Mouse (Mus musculus) neural tube, embryonic 13.5 days (tissue): ENCODE data around the gene Wdr5. TPM values are rescaled to one million over a fixed set of nuclear protein-coding genes. Genes with fewer than 3 reads are reported as not detected.
"Not testable (repeated sequence)": the region's sequence is repeated elsewhere in the genome, so short reads cannot be mapped to it uniquely, and the experiment has no call there.

Experiments used
- ATAC-seq: fragments of 200-750 bp; cut with Nextera tagmentation; 2 replicates; pipeline ENCODE4 v1.8.0; 2017; ENCODE audit warnings: low read depth, mild to moderate bottlenecking, moderate TSS enrichment, moderate library complexity
- H3K27ac ChIP-seq: fragments of 300-500 bp; sonication (generic); replicated peaks from 2 replicates; pipeline ENCODE4 v1.5.1; 2015; ENCODE audit warnings: moderate library complexity, mild to moderate bottlenecking, inconsistent platforms
- H3K27me3 ChIP-seq: fragments of 300-500 bp; sonication (generic); 2 replicates; pipeline ENCODE4 v1.6.1; 2015; ENCODE audit warnings: mild to moderate bottlenecking, inconsistent platforms
- H3K36me3 ChIP-seq: fragments of 300-500 bp; sonication (generic); 2 replicates; pipeline ENCODE4 v1.6.1; 2015; ENCODE audit warnings: mild to moderate bottlenecking, inconsistent platforms
- H3K4me1 ChIP-seq: fragments of 300-500 bp; sonication (generic); replicated peaks from 2 replicates; pipeline ENCODE4 v1.6.1; 2015; ENCODE audit warnings: inconsistent platforms
- H3K4me2 ChIP-seq: fragments of 300-500 bp; sonication (generic); 2 replicates; pipeline ENCODE4 v1.6.1; 2015; ENCODE audit warnings: inconsistent platforms, mild to moderate bottlenecking, moderate library complexity
- H3K4me3 ChIP-seq: fragments of 300-500 bp; sonication (generic); 2 replicates; pipeline ENCODE4 v1.5.1; 2015; ENCODE audit warnings: mild to moderate bottlenecking, inconsistent platforms
- H3K9ac ChIP-seq: fragments of 300-500 bp; sonication (generic); 2 replicates; pipeline ENCODE4 v1.6.1; 2015; ENCODE audit warnings: moderate library complexity, mild to moderate bottlenecking, inconsistent platforms
- H3K9me3 ChIP-seq: fragments of 300-500 bp; sonication (generic); 2 replicates; pipeline ENCODE4 v1.6.1; 2016; ENCODE audit warnings: inconsistent platforms
- WGBS: fragments of 180-500 bp; shearing (Covaris S2); methylation state at CpG from one replicate; pipeline ENCODE4 v1.1.7; 2015; 5-methylcytosine and 5-hydroxymethylcytosine counted together
- polyA plus RNA-seq: library from polyadenylated mRNA; unstranded; fragments of >200 nt; fragmentation: Nextera tagmentation; extraction: Ambion mirVana; gene quantifications from 2 replicates; pipeline ENCODE4 v1.2.1, GENCODE M21; 2015

Gene Wdr5
- polyA plus RNA-seq, 1 experiment from 2014 or later = 36.6 TPM

GRCm38 (mm10) chr2:27541225-27541624 lies 26.3 kb downstream of the Wdr5 start:
- WGBS = 98% methylated on average over 3 of the region's 3 CpGs
- no peak for ATAC-seq
- peak overlapping the region; percentile 87 for H3K27ac ChIP-seq

GRCm38 (mm10) chr2:27544613-27545012 lies 29.7 kb downstream of the Wdr5 start:
- Histone ChIP-seq H3K4me3 (no peak overlapping the region), H3K36me3 (no peaks in the 10 kb centered on the region), H3K4me2 (no peak overlapping the region), H3K27ac (no peak overlapping the region), H3K9me3 (no peaks in the 10 kb centered on the region; the same call in 1 of the 2 replicates), H3K9ac (no peak overlapping the region), H3K4me1 (peaks cover 15% of the 10 kb centered on the region), H3K27me3 (no peaks in the 10 kb centered on the region)
- ATAC-seq = no peak
- WGBS = 88% methylated on average over 6 of the region's 6 CpGs

More at GRCm38 (mm10) chr2:27541225-27541624, 26.3 kb downstream of the Wdr5 start:
- no peaks in the 10 kb centered on the region for H3K27me3 ChIP-seq
- H3K4me2 ChIP-seq = peak overlapping the region; percentile 83
- H3K9me3 ChIP-seq = no peaks in the 10 kb centered on the region
- H3K36me3 ChIP-seq = peaks cover 4% of the 10 kb centered on the region
- H3K4me3 ChIP-seq = peak overlapping the region; percentile 47
- peaks cover 23% of the 10 kb centered on the region for H3K4me1 ChIP-seq
- peak overlapping the region; percentile 74 for H3K9ac ChIP-seq

GRCm38 (mm10) chr2:27545517-27545916 lies 30.6 kb downstream of the Wdr5 start:
- not testable (repeated sequence) for H3K4me2 ChIP-seq, H3K9me3 ChIP-seq, H3K27me3 ChIP-seq, H3K9ac ChIP-seq, H3K27ac ChIP-seq, ATAC-seq, H3K36me3 ChIP-seq, H3K4me3 ChIP-seq
- peaks cover 14% of the 10 kb centered on the region for H3K4me1 ChIP-seq
- 88% methylated on average over 3 of the region's 3 CpGs for WGBS

- ATAC-seq, H3K9me3 ChIP-seq, H3K27me3 ChIP-seq, H3K4me1 ChIP-seq, H3K4me2 ChIP-seq, H3K9ac ChIP-seq, H3K27ac ChIP-seq, H3K4me3 ChIP-seq, H3K36me3 ChIP-seq: not testable (repeated sequence)
- 94% methylated on average over 8 of the region's 8 CpGs for WGBS
Measured at GRCm38 (mm10) chr2:27546041-27546440, 31.1 kb downstream of the Wdr5 start.

GRCm38 (mm10) chr2:27547326-27547725 lies 32.4 kb downstream of the Wdr5 start:
- Histone ChIP-seq H3K9ac (no peak overlapping the region), H3K4me3 (no peak overlapping the region), H3K27me3 (no peaks in the 10 kb centered on the region), H3K9me3 (no peaks in the 10 kb centered on the region; the same call in 1 of the 2 replicates), H3K4me2 (no peak overlapping the region), H3K4me1 (no peaks in the 10 kb centered on the region), H3K36me3 (no peaks in the 10 kb centered on the region), H3K27ac (no peak overlapping the region)
- ATAC-seq = no peak
- 57% methylated on average over 1 of the region's 1 CpGs for WGBS

GRCm38 (mm10) chr2:27547986-27548385 lies 33.0 kb downstream of the Wdr5 start:
- H3K9ac ChIP-seq = no peak overlapping the region
- H3K27ac ChIP-seq = no peak overlapping the region
- H3K4me2 ChIP-seq = no peak overlapping the region
- 95% methylated on average over 2 of the region's 2 CpGs for WGBS
- no peaks in the 10 kb centered on the region for H3K27me3 ChIP-seq
- ATAC-seq = no peak
- H3K36me3 ChIP-seq = no peaks in the 10 kb centered on the region
- H3K9me3 ChIP-seq = no peaks in the 10 kb centered on the region; the same call in 1 of the 2 replicates
- H3K4me3 ChIP-seq = no peak overlapping the region
- H3K4me1 ChIP-seq = no peaks in the 10 kb centered on the region

GRCm38 (mm10) chr2:27548664-27549369 lies 33.9 kb downstream of the Wdr5 start:
- no peaks in the 10 kb centered on the region; the same call in 1 of the 2 replicates for H3K9me3 ChIP-seq
- WGBS = 53% methylated on average over 1 of the region's 1 CpGs
- H3K4me1 ChIP-seq = no peaks in the 10 kb centered on the region
- H3K4me3 ChIP-seq = no peak overlapping the region
- ATAC-seq = no peak
- no peak overlapping the region for H3K4me2 ChIP-seq
- H3K27me3 ChIP-seq = no peaks in the 10 kb centered on the region
- H3K9ac ChIP-seq = no peak overlapping the region
- no peak overlapping the region for H3K27ac ChIP-seq
- no peaks in the 10 kb centered on the region for H3K36me3 ChIP-seq

GRCm38 (mm10) chr2:27552620-27553287 lies 37.8 kb downstream of the Wdr5 start:
- no peaks in the 10 kb centered on the region for H3K9me3 ChIP-seq
- peaks cover 14% of the 10 kb centered on the region for H3K27me3 ChIP-seq
- H3K4me3 ChIP-seq = no peak overlapping the region
- ATAC-seq = no peak
- H3K9ac ChIP-seq = no peak overlapping the region
- H3K4me2 ChIP-seq = no peak overlapping the region
- H3K27ac ChIP-seq = no peak overlapping the region
- no peaks in the 10 kb centered on the region for H3K4me1 ChIP-seq
- no peaks in the 10 kb centered on the region for H3K36me3 ChIP-seq
- 23% methylated on average over 7 of the region's 7 CpGs for WGBS

GRCm38 (mm10) chr2:27554308-27554707 lies 39.4 kb downstream of the Wdr5 start:
- Histone ChIP-seq H3K4me3 (no peak overlapping the region), H3K9me3 (no peaks in the 10 kb centered on the region), H3K36me3 (no peaks in the 10 kb centered on the region), H3K27ac (no peak overlapping the region), H3K4me2 (no peak overlapping the region), H3K27me3 (peaks cover 23% of the 10 kb centered on the region), H3K4me1 (no peaks in the 10 kb centered on the region), H3K9ac (no peak overlapping the region)
- no peak for ATAC-seq
- 92% methylated on average over 9 of the region's 9 CpGs for WGBS

- ATAC-seq = no peak
- no peak overlapping the region for H3K9ac ChIP-seq
- no peaks in the 10 kb centered on the region for H3K9me3 ChIP-seq
- H3K4me1 ChIP-seq = no peaks in the 10 kb centered on the region; the same call in 1 of the 2 replicates
- no peak overlapping the region for H3K4me3 ChIP-seq
- H3K27me3 ChIP-seq = peaks cover 42% of the 10 kb centered on the region
- 87% methylated on average over 6 of the region's 6 CpGs for WGBS
- no peak overlapping the region for H3K4me2 ChIP-seq
- H3K27ac ChIP-seq = no peak overlapping the region
- no peaks in the 10 kb centered on the region for H3K36me3 ChIP-seq
Measured at GRCm38 (mm10) chr2:27556921-27557320, 42.0 kb downstream of the Wdr5 start.

GRCm38 (mm10) chr2:27560708-27561123 lies 45.8 kb downstream of the Wdr5 start:
- no peaks in the 10 kb centered on the region for H3K36me3 ChIP-seq
- no peak overlapping the region for H3K27ac ChIP-seq
- no peak overlapping the region for H3K4me2 ChIP-seq
- H3K4me1 ChIP-seq = peaks cover 18% of the 10 kb centered on the region
- H3K9ac ChIP-seq = no peak overlapping the region
- H3K27me3 ChIP-seq = peaks cover 67% of the 10 kb centered on the region
- ATAC-seq = no peak
- H3K9me3 ChIP-seq = no peaks in the 10 kb centered on the region
- H3K4me3 ChIP-seq = no peak overlapping the region
- 84% methylated on average over 7 of the region's 7 CpGs for WGBS

GRCm38 (mm10) chr2:27561159-27561558 lies 46.2 kb downstream of the Wdr5 start:
- Histone ChIP-seq H3K9me3 (no peaks in the 10 kb centered on the region), H3K4me2 (no peak overlapping the region), H3K9ac (no peak overlapping the region), H3K36me3 (no peaks in the 10 kb centered on the region), H3K4me1 (peaks cover 18% of the 10 kb centered on the region), H3K4me3 (no peak overlapping the region), H3K27me3 (peaks cover 70% of the 10 kb centered on the region), H3K27ac (no peak overlapping the region)
- 81% methylated on average over 1 of the region's 1 CpGs for WGBS
- no peak for ATAC-seq
